Mouse (Mus musculus): Measurements from ENCODE around the gene Fndc1.

- no peak for TF ChIP-seq POLR2A (IDR thresholded peaks at IDR 0.05; ENCODE audit: control insufficient read depth, extremely low read depth, insufficient read depth, low read length, poor library complexity)
- TF ChIP-seq CTCF (IDR thresholded peaks at IDR 0.05; ENCODE audit: borderline replicate concordance, control insufficient read depth, extremely low read depth, insufficient read depth, low read length, poor library complexity), result no peak
These were observed 120.0 kb downstream of the Fndc1 start for GRCm38 (mm10) chr17:7707073-7707472.
